Mouse (Mus musculus): ENCODE measurements around the gene Fezf1.

DNA sequence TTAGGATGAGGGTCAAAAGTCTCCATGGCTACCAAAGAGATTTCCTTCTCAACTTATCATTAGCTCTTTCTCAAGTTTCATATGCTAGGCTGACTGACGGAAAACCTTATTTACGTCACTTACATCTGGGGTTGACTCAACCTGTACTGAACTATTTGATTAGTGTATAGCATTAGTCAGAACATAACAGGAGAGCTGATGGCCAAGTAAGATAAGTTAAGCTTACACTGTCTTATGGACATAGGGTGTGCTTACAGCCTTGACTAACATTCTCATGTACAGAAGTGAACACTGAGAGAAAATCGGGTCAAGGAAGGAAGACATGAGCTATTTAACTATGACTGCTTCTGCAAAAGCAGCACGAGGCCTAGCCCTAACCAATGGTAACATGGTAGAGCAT lies 40.6 kb upstream of the Fezf1 start:
- TF ChIP-seq EP300 (IDR thresholded peaks at IDR 0.05) (no peak), CTCF (IDR thresholded peaks at IDR 0.05) (no peak)

Data from lung, postnatal 0 days (tissue).